Mouse (Mus musculus): ENCODE measurements around the gene Zfp160.

GRCm38 (mm10) chr17:20966681-20967080 lies 42.0 kb upstream of the Zfp160 start:
- no peak for TF ChIP-seq POLR2A (IDR thresholded peaks at IDR 0.05; ENCODE audit: control insufficient read depth, extremely low read depth, insufficient read depth, low read length, poor library complexity)
- TF ChIP-seq CTCF (IDR thresholded peaks at IDR 0.05; ENCODE audit: borderline replicate concordance, control insufficient read depth, extremely low read depth, insufficient read depth, low read length, poor library complexity) = no peak
